Mouse (Mus musculus) hindbrain, postnatal 0 days (tissue): ENCODE data around the gene Maml3. TPM values are rescaled to one million over a fixed set of nuclear protein-coding genes. Genes with fewer than 3 reads are reported as not detected.
A peak's percentile ranks its signal among the peaks of the same experiment; 100 is the strongest.

Source experiments
- ATAC-seq: fragments of 200-750 bp; cut with Nextera tagmentation; 2 replicates; pipeline ENCODE4 v1.8.0; 2017; ENCODE audit warnings: mild to moderate bottlenecking, moderate TSS enrichment, moderate library complexity
- DNase-seq: peaks from one replicate; pipeline ENCODE4 v3.0.0-alpha.2; 2015; ENCODE audit warnings: low spot score
- H3K27ac ChIP-seq: fragments of 300-500 bp; sonication (generic); 2 replicates; pipeline ENCODE4 v1.5.1; 2014; ENCODE audit warnings: mild to moderate bottlenecking
- H3K27me3 ChIP-seq: fragments of 300-500 bp; sonication (generic); 2 replicates; pipeline ENCODE4 v1.6.1; 2014; ENCODE audit warnings: low read length, mixed read lengths; ENCODE audit not compliant: insufficient read depth
- H3K36me3 ChIP-seq: fragments of 300-500 bp; sonication (generic); 2 replicates; pipeline ENCODE4 v1.6.1; 2014; ENCODE audit warnings: low read length, mixed read lengths; ENCODE audit not compliant: insufficient read depth
- H3K4me1 ChIP-seq: fragments of 300-500 bp; sonication (generic); 2 replicates; pipeline ENCODE4 v1.6.1; 2014; ENCODE audit warnings: antibody characterized with exemption, low read length, mixed read lengths; ENCODE audit not compliant: insufficient read depth
- H3K4me2 ChIP-seq: fragments of 300-500 bp; sonication (generic); 2 replicates; pipeline ENCODE4 v1.6.1; 2014; ENCODE audit warnings: low read depth, mild to moderate bottlenecking, low read length, moderate library complexity, mixed read lengths
- H3K4me3 ChIP-seq: fragments of 300-500 bp; sonication (generic); 2 replicates; pipeline ENCODE4 v1.5.1; 2014; ENCODE audit warnings: low read length
- H3K9ac ChIP-seq: fragments of 300-500 bp; sonication (generic); replicated peaks from 2 replicates; pipeline ENCODE4 v1.6.1; 2014; ENCODE audit warnings: mild to moderate bottlenecking, low read length, moderate library complexity, mixed read lengths
- H3K9me3 ChIP-seq: fragments of 300-500 bp; sonication (generic); 2 replicates; pipeline ENCODE4 v1.6.1; 2016; ENCODE audit warnings: low read length, mixed read lengths
- CTCF ChIP-seq: IDR thresholded peaks from 2 replicates; pipeline ENCODE4 v1.5.1; 2016; ENCODE audit warnings: antibody characterized with exemption, control low read depth, low read depth
- WGBS: fragments of 180-500 bp; shearing (Covaris S2); extraction: QIAGEN DNeasy Blood & Tissue Kit; methylation state at CpG from one replicate; pipeline ENCODE4 v1.1.7; 2014; 5-methylcytosine and 5-hydroxymethylcytosine counted together
- polyA plus RNA-seq: library from polyadenylated mRNA; unstranded; fragments of >200 nt; fragmentation: Nextera tagmentation; extraction: Ambion mirVana; gene quantifications from 2 replicates; pipeline ENCODE4 v1.2.1, GENCODE M21; 2015
- total RNA-seq: library from RNA; depleted of rRNA; stranded (reverse); fragments of >200 nt; gene quantifications from 2 replicates; pipeline ENCODE4 v1.2.3, GENCODE M21; 2014

Gene Maml3
- total and polyA plus RNA-seq, 2 experiments from 2014 or later, result 4.8 to 18.8 TPM

DNA sequence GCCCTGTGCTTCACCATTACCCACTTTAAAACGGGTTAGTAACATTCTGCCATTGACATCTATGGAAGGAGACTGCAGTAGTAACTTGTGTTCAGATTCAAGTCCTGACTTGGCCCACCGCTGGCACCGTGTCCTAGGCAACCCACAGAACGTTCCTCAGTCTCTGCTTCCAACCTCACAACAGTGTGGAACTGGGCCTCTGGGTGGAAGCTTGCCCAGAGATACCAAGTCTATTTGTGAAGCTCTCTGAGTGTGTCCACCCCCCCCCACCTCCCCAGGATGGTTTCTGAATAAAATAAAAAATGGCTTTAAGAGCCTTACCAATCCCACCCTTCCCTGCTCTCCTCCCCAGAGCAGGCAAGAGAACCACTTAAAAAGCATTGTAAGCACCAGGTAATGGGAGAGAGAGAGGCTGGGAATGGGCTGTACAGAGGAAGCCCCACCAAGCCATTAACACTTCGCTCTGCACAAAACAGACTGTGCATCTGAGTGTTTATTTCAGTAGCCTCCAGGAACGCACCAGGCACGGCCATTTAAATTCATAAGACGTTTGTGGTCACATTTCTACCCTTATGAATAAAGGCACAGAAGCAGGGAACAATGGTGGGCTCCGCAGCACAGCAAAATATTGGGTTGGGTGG, 141.6 kb downstream of the Maml3 start:
- H3K36me3 ChIP-seq, result no peaks in the 10 kb centered on the region
- peak overlapping the region; percentile 71 for H3K27ac ChIP-seq
- no peaks in the 10 kb centered on the region for H3K27me3 ChIP-seq
- H3K4me2 ChIP-seq, result peak overlapping the region; percentile 36
- WGBS, result 34% methylated on average over 9 of the region's 9 CpGs
- DNase-seq (peak; percentile 63), ATAC-seq (peak; percentile 72; the same call in 1 of the 2 replicates)
- H3K9ac ChIP-seq, result peak overlapping the region; percentile 35; the same call in 1 of the 2 replicates
- peaks cover 16% of the 10 kb centered on the region for H3K4me1 ChIP-seq
- no peaks in the 10 kb centered on the region for H3K9me3 ChIP-seq
- TF ChIP-seq CTCF, result no peak
- no peak overlapping the region for H3K4me3 ChIP-seq

GRCm38 (mm10) chr3:51958751-51959150, 146.1 kb downstream of the Maml3 start:
- Histone ChIP-seq H3K27ac (no peak overlapping the region), H3K27me3 (no peaks in the 10 kb centered on the region), H3K4me2 (no peak overlapping the region), H3K36me3 (no peaks in the 10 kb centered on the region), H3K4me3 (no peak overlapping the region), H3K9ac (no peak overlapping the region), H3K4me1 (peaks cover 6% of the 10 kb centered on the region; the same call in 1 of the 2 replicates), H3K9me3 (no peaks in the 10 kb centered on the region)
- 76% methylated on average over 2 of the region's 2 CpGs for WGBS
- DNase-seq, result no peak
- no peak for ATAC-seq
- TF ChIP-seq CTCF, result no peak

GRCm38 (mm10) chr3:51954441-51954840, 150.4 kb downstream of the Maml3 start:
- 67% methylated on average over 4 of the region's 4 CpGs for WGBS
- no peak for ATAC-seq
- no peak overlapping the region for H3K9ac ChIP-seq
- no peaks in the 10 kb centered on the region; the same call in 1 of the 2 replicates for H3K4me1 ChIP-seq
- no peaks in the 10 kb centered on the region for H3K36me3 ChIP-seq
- H3K27ac ChIP-seq, result no peak overlapping the region
- no peak for DNase-seq
- H3K4me3 ChIP-seq, result no peak overlapping the region
- H3K9me3 ChIP-seq, result no peaks in the 10 kb centered on the region
- no peak overlapping the region for H3K4me2 ChIP-seq
- TF ChIP-seq CTCF, result no peak
- no peaks in the 10 kb centered on the region for H3K27me3 ChIP-seq

DNA sequence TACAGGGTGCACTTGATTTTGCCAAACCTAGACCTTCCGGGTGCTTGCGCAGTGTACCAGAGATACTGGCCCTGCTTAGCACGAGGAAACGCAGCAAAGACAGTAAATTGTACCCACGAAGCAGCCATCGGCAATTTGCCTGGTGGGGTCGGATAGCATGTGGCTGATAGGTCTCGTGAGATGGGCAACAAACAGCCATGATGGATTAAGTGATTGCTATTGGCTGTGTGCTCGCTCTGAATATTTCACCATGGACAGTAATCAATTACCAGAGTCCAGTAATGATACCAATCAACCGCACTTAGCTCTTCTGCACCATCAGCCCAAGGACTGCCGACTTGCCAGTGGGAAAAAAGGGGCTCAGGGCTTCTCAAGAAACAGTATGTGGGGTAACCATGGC, 150.9 kb downstream of the Maml3 start:
- H3K27ac ChIP-seq, result 0 out of 2 replicates have a peak overlapping the region, but pooled peaks have one; percentile 15
- ATAC-seq, result no peak
- no peaks in the 10 kb centered on the region for H3K27me3 ChIP-seq
- no peak overlapping the region for H3K4me2 ChIP-seq
- no peaks in the 10 kb centered on the region for H3K36me3 ChIP-seq
- no peak for DNase-seq
- H3K9ac ChIP-seq, result no peak overlapping the region
- H3K4me1 ChIP-seq, result no peaks in the 10 kb centered on the region; the same call in 1 of the 2 replicates
- WGBS, result 69% methylated on average over 11 of the region's 11 CpGs
- no peaks in the 10 kb centered on the region for H3K9me3 ChIP-seq
- H3K4me3 ChIP-seq, result no peak overlapping the region
- no peak for TF ChIP-seq CTCF

GRCm38 (mm10) chr3:51952728-51953623, 151.9 kb downstream of the Maml3 start:
- Histone ChIP-seq H3K27ac (no peak overlapping the region), H3K4me1 (no peaks in the 10 kb centered on the region; the same call in 1 of the 2 replicates), H3K9me3 (no peaks in the 10 kb centered on the region), H3K4me2 (no peak overlapping the region), H3K36me3 (no peaks in the 10 kb centered on the region), H3K9ac (no peak overlapping the region), H3K27me3 (no peaks in the 10 kb centered on the region), H3K4me3 (no peak overlapping the region)
- no peak for TF ChIP-seq CTCF
- 79% methylated on average over 33 of the region's 33 CpGs for WGBS
- ATAC-seq (peak; percentile 34; the same call in 1 of the 2 replicates), DNase-seq (no peak)

DNA sequence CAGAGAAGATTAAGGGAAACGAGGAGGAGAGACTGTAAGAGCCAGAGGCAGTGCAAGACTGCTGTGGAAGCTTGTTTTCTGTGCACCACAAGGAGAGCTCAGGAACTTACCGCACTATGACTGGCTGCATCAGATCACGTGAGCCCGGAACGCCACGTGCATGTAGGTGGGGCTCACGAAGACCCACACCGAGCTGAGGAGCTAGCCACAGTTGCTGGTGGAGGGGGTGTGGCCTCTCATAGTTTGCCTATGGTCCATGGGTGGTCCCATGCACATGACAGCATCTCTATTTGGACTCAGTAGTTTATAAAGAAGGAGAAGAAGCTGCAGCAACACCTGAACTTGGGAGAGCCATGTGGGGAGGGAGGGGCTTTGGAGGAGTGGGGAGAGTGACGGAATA, 152.6 kb downstream of the Maml3 start:
- H3K36me3 ChIP-seq, result no peaks in the 10 kb centered on the region
- no peak overlapping the region for H3K4me3 ChIP-seq
- DNase-seq, result no peak
- 0 out of 2 replicates have a peak, but pooled peaks have one; percentile 50 for ATAC-seq
- H3K4me1 ChIP-seq, result peaks cover 1% of the 10 kb centered on the region; the same call in 1 of the 2 replicates
- H3K4me2 ChIP-seq, result no peak overlapping the region
- H3K27ac ChIP-seq, result no peak overlapping the region
- 85% methylated on average over 9 of the region's 9 CpGs for WGBS
- no peak overlapping the region for H3K9ac ChIP-seq
- no peak for TF ChIP-seq CTCF
- no peaks in the 10 kb centered on the region for H3K9me3 ChIP-seq
- no peaks in the 10 kb centered on the region for H3K27me3 ChIP-seq
